Mouse (Mus musculus) C2C12 (cell line): ENCODE data around the gene Acoxl. TPM values are rescaled to one million over a fixed set of nuclear protein-coding genes. Genes with fewer than 3 reads are reported as not detected.

Experiments used
- H3K27me3 ChIP-seq: one replicate; pipeline ENCODE4 v1.6.1; 2011; ENCODE audit not compliant: control insufficient read depth, insufficient read depth, insufficient read length
- H3K36me3 ChIP-seq: one replicate; pipeline ENCODE4 v1.6.1; 2011; ENCODE audit not compliant: control insufficient read depth, insufficient read depth
- H3K4me3 ChIP-seq: one replicate; pipeline ENCODE4 v1.5.1; 2011; ENCODE audit warnings: mild to moderate bottlenecking, control low read depth; ENCODE audit not compliant: poor library complexity, insufficient read depth, severe bottlenecking
- H3K79me2 ChIP-seq: one replicate; pipeline ENCODE4 v1.6.1; 2011; ENCODE audit not compliant: control insufficient read depth, insufficient read depth
- H3K79me3 ChIP-seq: one replicate; pipeline ENCODE4 v1.6.1; 2011; ENCODE audit warnings: low read depth, control low read depth
- H3ac ChIP-seq: one replicate; pipeline ENCODE3; 2011; ENCODE audit warnings: low read depth; ENCODE audit not compliant: control insufficient read depth, insufficient read length
- CEBPB ChIP-seq: IDR thresholded peaks from one replicate; pipeline ENCODE4 v1.6.1; 2011; ENCODE audit warnings: low read depth, mild to moderate bottlenecking, control low read depth, moderate library complexity
- CTCF ChIP-seq: IDR thresholded peaks from one replicate; pipeline ENCODE4 v1.5.1; 2011; ENCODE audit not compliant: control insufficient read depth, insufficient read depth, insufficient read length
- FOSL1 ChIP-seq: IDR thresholded peaks from one replicate; pipeline ENCODE4 v1.8.0; 2011; ENCODE audit warnings: mild to moderate bottlenecking, low read length; ENCODE audit not compliant: poor library complexity, insufficient read depth, severe bottlenecking
- MAX ChIP-seq: IDR thresholded peaks from one replicate; pipeline ENCODE4 v1.6.1; 2011; ENCODE audit warnings: mild to moderate bottlenecking, control low read depth
- MYOD1 ChIP-seq: IDR thresholded peaks from one replicate; pipeline ENCODE4 v1.6.1; 2011; ENCODE audit warnings: low read depth; ENCODE audit not compliant: control insufficient read depth, insufficient read length
- MYOG ChIP-seq: IDR thresholded peaks from one replicate; pipeline ENCODE4 v1.6.1; 2011; ENCODE audit not compliant: control insufficient read depth, insufficient read length; ENCODE audit errors: extremely low read depth
- USF1 ChIP-seq: IDR thresholded peaks from one replicate; pipeline ENCODE4 v1.6.1; 2011; ENCODE audit warnings: low read depth, mild to moderate bottlenecking, control low read depth, moderate library complexity
- long read RNA-seq, 2 experiments: library from polyadenylated mRNA; unstranded; transcript quantifications; one replicate each; pipeline ENCODE4 v2.0.0; 2019 to 2020
- polyA plus RNA-seq: library from polyadenylated mRNA; unstranded; fragments of >200 nt; fragmentation: generic; extraction: Trizol; gene quantifications from one replicate; pipeline ENCODE4 v1.2.1, GENCODE M21; 2012; ENCODE audit warnings: missing spikeins

The Acoxl gene
- polyA plus RNA-seq: not detected
- long read RNA-seq, experiment 1: 0 reads
- long read RNA-seq, experiment 2: 0 reads

DNA sequence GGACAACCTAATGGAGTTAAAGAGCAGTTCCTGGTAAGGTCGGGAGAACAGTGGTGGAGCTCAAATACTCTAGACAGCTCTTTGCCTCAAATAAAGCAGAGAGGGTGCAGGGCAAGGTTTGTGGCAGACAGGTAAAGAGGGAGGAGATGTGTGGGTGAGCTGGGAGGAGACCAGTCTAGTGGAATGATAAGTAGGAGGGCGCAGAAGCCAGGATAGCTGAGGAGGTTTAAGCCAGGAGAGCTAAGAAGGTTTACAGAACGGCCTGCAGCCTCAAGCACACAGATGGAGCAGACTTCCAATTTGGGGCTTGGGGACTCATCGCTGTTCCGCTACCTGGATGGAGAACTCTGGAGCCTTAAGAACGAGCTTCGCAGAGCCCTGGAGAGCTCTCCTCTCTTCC is at the start of gene Acoxl:
TSS of gene Acoxl (plus strand) at position 301 of the 400 bp plus-strand sequence.
- no peaks in the 10 kb centered on the region for H3K36me3 ChIP-seq
- peaks cover 22% of the 10 kb centered on the region for H3K27me3 ChIP-seq
- no peak within 1 kb of the TSS for H3K4me3 ChIP-seq
- no peaks in the 10 kb centered on the region for H3K79me3 ChIP-seq
- no peak within 1 kb of the TSS for H3ac ChIP-seq
- H3K79me2 ChIP-seq: no peaks in the 10 kb centered on the region
- TF ChIP-seq CTCF (no peak), MAX (no peak), CEBPB (no peak), USF1 (no peak), MYOG (no peak), MYOD1 (no peak), FOSL1 (no peak)

DNA sequence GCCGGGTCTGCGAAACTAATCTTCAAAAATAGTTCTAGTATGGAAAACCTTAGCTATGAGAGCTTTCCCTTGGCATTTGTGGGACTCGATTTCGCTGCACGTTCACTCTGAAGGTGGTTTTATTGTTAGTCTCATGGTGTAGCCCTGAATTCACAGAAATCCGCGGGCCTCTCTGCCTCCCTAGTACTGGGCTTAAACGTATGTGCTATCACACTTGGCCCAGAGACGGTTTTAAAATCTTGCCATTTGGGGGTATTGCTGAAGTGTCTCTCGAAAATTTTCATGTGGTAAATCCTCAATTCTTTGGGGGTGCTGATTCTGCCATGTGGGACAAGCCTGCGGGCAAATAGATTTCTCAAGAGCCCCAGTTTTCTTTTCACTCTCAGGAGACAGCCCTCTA is 49.5 kb upstream of the Acoxl start:
- Histone ChIP-seq H3ac (peak overlapping the region; percentile 72), H3K27me3 (no peaks in the 10 kb centered on the region), H3K36me3 (no peaks in the 10 kb centered on the region), H3K79me2 (peaks cover 26% of the 10 kb centered on the region), H3K79me3 (peaks cover 8% of the 10 kb centered on the region), H3K4me3 (peak overlapping the region; percentile 74)
- no peak for TF ChIP-seq CTCF
- no peak for TF ChIP-seq CEBPB
- TF ChIP-seq MYOD1: no peak
- TF ChIP-seq MAX: no peak
- no peak for TF ChIP-seq USF1
- TF ChIP-seq FOSL1: no peak
- no peak for TF ChIP-seq MYOG

DNA sequence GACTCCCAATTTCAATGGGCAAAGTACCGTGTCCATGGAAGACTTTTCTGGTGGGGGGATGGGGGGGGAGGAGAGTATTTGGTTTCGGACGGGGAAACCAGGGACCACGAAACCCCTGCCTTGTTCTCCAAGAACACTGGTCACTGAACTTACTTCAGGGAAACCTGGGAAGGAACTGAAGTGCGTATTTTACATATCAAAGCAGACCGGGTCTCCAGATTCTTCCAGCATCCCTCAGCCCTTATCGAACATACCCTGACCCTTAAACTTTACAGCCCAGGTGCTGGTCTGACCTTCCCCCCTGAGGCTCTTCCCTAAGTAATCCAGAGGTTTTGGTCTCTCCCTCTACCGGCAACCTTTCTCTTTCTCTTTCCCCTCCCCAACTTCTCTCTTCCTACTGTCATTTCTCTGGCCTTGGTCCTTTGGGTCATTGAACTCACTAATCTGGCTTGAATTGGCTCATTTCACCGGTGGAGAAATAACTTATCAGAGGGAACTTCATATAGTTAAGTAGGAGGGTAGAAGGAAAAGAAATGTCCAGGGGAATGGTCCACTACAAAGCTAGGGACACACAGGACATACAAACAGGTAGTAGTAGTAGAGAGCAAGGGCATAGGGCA is 48.9 kb upstream of the Acoxl start:
- Histone ChIP-seq H3K79me2 (peaks cover 26% of the 10 kb centered on the region), H3K4me3 (no peak overlapping the region), H3K27me3 (no peaks in the 10 kb centered on the region), H3K79me3 (peaks cover 8% of the 10 kb centered on the region), H3ac (no peak overlapping the region), H3K36me3 (no peaks in the 10 kb centered on the region)
- TF ChIP-seq CTCF: no peak
- no peak for TF ChIP-seq USF1
- no peak for TF ChIP-seq CEBPB
- no peak for TF ChIP-seq MAX
- no peak for TF ChIP-seq FOSL1
- TF ChIP-seq MYOD1: no peak
- no peak for TF ChIP-seq MYOG

DNA sequence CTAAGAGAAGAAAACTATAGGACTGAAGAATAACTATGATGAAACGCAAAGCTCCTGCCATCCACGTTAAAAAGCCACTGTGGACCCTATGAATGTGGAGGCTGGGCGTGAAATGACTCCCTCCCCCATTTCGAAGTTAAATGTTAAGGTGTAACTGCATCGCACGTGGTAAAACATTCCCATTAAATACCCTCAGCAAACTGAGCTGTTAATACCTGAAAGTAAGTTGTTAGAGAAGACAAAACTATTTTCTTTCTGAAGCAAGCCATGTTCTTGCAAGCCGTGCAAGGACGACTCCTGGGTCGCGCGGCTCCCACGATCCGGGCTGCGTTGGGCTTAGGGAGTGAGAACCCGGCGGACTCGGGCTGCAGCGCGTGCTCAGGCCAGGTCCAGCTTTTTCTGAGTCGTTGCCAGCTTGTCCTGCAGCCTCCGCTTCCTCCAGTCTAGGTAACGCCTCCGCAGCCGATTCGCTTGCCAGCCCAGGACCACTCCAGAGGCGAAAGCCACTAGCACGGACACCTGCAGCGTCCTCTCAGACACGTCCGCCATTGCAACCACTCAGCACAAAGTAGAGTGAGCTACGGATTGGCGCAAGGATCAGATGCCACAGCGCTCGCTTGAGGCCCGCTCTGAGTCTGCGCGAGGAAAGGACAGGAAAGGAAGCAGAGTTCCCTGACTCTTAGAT is 46.6 kb upstream of the Acoxl start, which contains the start of gene Mtln:
TSS of gene Mtln (minus strand) at position 570 of the 685 bp plus-strand sequence.
- Histone ChIP-seq H3K36me3 (no peaks in the 10 kb centered on the region), H3K79me3 (peaks cover 8% of the 10 kb centered on the region), H3K79me2 (peaks cover 26% of the 10 kb centered on the region), H3ac (peak within 1 kb of the TSS; percentile 68), H3K4me3 (peak within 1 kb of the TSS; percentile 57), H3K27me3 (no peaks in the 10 kb centered on the region)
- TF ChIP-seq MAX: peak; percentile 39
- no peak for TF ChIP-seq MYOD1

DNA sequence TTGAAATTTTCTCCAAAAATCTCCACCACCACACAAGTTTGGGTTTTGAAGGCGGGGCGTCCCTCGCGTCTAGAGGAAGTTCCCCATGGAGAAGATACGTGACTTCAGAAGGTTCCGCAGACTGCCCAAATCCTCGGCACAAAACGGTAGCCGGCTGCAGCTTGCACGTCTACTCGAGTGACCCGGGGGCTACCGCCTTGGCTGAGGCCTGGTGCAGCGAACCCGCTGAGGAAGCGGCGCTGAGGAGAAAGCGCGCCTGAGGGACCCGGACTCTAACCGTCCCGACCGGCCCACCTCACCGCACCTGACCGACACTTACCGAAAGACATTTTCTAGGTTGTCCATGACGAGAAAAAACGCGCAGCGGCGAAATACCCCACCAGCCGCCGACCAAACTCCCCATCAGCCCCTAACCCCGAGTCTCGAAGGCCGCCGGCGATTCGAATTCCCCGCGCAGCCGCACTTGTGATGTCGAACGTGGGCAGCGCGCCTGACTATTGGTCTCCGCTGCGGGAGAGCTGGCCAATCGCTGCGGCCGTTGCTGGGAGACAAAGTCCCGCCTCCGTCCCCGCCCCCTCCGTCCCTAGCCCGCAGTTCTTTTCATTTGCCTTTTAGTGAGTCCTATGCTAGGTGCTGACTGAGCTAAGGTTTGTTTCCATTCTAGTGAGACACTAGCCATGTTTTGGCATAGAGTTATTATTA is 7.1 kb upstream of the Acoxl start, which contains the start of gene Bub1:
TSS of gene Bub1 (minus strand) at position 465 of the 702 bp plus-strand sequence.
- peaks cover 19% of the 10 kb centered on the region for H3K79me3 ChIP-seq
- peaks cover 25% of the 10 kb centered on the region for H3K36me3 ChIP-seq
- no peaks in the 10 kb centered on the region for H3K27me3 ChIP-seq
- H3ac ChIP-seq: peak within 1 kb of the TSS; percentile 91
- TF ChIP-seq CTCF (no peak), FOSL1 (no peak), CEBPB (no peak), USF1 (no peak), MAX (no peak), MYOD1 (no peak), MYOG (no peak)
- H3K4me3 ChIP-seq: peak within 1 kb of the TSS; percentile 95
- H3K79me2 ChIP-seq: peaks cover 31% of the 10 kb centered on the region
